Mouse (Mus musculus): ENCODE data around the gene Il17re. TPM values are rescaled to one million over a fixed set of nuclear protein-coding genes. Genes with fewer than 3 reads are reported as not detected.

The Il17re gene
- polyA plus RNA-seq, 1 experiment from 2014 or later: 16.2 TPM

DNA sequence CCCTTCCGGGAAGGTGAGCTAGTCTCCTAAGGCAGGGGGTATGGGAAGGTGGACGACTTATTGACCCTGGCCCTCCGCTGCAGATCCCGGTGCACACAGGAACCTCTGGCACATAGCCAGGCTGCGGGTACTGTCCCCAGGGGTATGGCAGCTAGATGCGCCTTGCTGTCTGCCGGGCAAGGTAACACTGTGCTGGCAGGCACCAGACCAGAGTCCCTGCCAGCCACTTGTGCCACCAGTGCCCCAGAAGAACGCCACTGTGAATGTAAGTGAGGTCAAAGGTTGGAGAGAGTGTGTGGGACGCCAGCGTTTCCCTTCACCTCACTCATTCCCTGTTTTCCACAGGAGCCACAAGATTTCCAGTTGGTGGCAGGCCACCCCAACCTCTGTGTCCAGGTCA lies 20.6 kb downstream of the Il17re start:
- no peak for ATAC-seq
- DNase-seq (ENCODE audit: low spot score): no peak
- Histone ChIP-seq H3K27me3 (replicated peaks; ENCODE audit: insufficient read depth, low read length) (no peaks in the 10 kb centered on the region), H3K27ac (ENCODE audit: low read length) (no peak overlapping the region), H3K4me3 (ENCODE audit: low read depth, low read length) (no peak overlapping the region), H3K36me3 (ENCODE audit: insufficient read depth, low read length) (no peaks in the 10 kb centered on the region), H3K4me1 (ENCODE audit: insufficient read depth, low read depth, low read length) (no peaks in the 10 kb centered on the region; the same call in 1 of the 2 replicates), H3K9ac (replicated peaks; ENCODE audit: low read depth) (no peak overlapping the region), H3K4me2 (replicated peaks; ENCODE audit: low read depth, low read length) (no peak overlapping the region), H3K9me3 (ENCODE audit: low read length) (no peaks in the 10 kb centered on the region)
- TF ChIP-seq EP300 (IDR thresholded peaks at IDR 0.05): no peak
- TF ChIP-seq CTCF (IDR thresholded peaks at IDR 0.05): no peak
- WGBS: 79% methylated on average over 10 of the region's 10 CpGs

DNA sequence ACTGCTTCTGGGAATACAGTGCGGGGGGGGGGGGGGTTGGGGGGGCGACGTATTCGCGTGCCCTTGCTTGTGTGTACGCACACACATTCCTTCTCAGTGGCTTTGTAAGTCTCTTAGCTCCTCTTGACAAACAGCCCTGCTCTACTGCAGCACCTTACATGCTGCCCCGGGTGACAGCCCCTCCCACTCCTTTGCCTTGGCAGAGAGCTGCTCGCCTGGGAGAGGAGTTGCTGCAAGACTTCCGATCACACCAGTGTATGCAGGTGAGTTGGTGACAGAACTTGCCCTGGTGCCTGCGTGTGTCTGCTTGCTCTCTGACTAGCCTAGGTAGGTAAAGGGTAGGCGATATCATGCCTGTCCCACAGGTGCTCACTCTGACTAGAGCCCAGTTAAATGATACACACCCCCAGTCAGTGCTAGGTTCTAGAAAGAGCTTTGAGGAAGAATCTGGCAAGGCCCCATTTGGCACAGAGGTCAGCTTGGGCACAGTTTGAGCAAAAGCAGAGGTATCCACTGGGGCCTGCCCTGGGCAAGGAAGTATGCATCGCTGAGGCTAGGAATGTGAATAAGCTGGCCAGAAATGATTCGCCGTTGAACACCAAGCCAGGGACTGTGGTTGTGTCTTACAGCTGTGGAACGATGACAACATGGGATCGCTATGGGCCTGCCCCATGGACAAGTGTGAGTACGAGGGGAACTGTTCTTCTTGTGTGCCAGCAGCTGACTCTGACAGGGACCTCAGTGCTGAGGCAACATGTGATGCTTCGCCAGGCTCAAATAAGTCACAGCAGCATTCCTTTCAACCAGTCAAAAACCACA lies 22.5 kb downstream of the Il17re start:
- ATAC-seq (peak; percentile 20), DNase-seq (ENCODE audit: low spot score) (peak; percentile 71)
- Histone ChIP-seq H3K4me2 (replicated peaks; ENCODE audit: low read depth, low read length) (no peak overlapping the region), H3K36me3 (ENCODE audit: insufficient read depth, low read length) (no peaks in the 10 kb centered on the region), H3K27me3 (replicated peaks; ENCODE audit: insufficient read depth, low read length) (no peaks in the 10 kb centered on the region), H3K27ac (ENCODE audit: low read length) (no peak overlapping the region), H3K9ac (replicated peaks; ENCODE audit: low read depth) (no peak overlapping the region), H3K4me1 (ENCODE audit: insufficient read depth, low read depth, low read length) (no peaks in the 10 kb centered on the region; the same call in 1 of the 2 replicates), H3K4me3 (ENCODE audit: low read depth, low read length) (no peak overlapping the region), H3K9me3 (ENCODE audit: low read length) (no peaks in the 10 kb centered on the region)
- no peak for TF ChIP-seq CTCF (IDR thresholded peaks at IDR 0.05)
- TF ChIP-seq EP300 (IDR thresholded peaks at IDR 0.05): no peak
- WGBS: 52% methylated on average over 18 of the region's 18 CpGs

DNA sequence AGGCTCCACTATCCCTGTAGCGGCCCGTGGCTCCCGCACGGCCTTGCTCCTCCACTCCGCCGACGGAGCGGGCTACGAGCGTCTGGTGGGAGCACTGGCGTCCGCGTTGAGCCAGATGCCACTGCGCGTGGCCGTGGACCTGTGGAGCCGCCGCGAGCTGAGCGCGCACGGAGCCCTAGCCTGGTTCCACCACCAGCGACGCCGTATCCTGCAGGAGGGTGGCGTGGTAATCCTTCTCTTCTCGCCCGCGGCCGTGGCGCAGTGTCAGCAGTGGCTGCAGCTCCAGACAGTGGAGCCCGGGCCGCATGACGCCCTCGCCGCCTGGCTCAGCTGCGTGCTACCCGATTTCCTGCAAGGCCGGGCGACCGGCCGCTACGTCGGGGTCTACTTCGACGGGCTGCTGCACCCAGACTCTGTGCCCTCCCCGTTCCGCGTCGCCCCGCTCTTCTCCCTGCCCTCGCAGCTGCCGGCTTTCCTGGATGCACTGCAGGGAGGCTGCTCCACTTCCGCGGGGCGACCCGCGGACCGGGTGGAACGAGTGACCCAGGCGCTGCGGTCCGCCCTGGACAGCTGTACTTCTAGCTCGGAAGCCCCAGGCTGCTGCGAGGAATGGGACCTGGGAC lies 24.3 kb downstream of the Il17re start:
- Histone ChIP-seq H3K4me1 (ENCODE audit: insufficient read depth, low read depth, low read length) (no peaks in the 10 kb centered on the region; the same call in 1 of the 2 replicates), H3K27ac (ENCODE audit: low read length) (peak overlapping the region; percentile 80), H3K4me2 (replicated peaks; ENCODE audit: low read depth, low read length) (peak overlapping the region; percentile 68), H3K36me3 (ENCODE audit: insufficient read depth, low read length) (no peaks in the 10 kb centered on the region), H3K9ac (replicated peaks; ENCODE audit: low read depth) (peak overlapping the region; percentile 29; the same call in 1 of the 2 replicates), H3K9me3 (ENCODE audit: low read length) (no peaks in the 10 kb centered on the region), H3K27me3 (replicated peaks; ENCODE audit: insufficient read depth, low read length) (no peaks in the 10 kb centered on the region), H3K4me3 (ENCODE audit: low read depth, low read length) (peak overlapping the region; percentile 49)
- ATAC-seq (peak; percentile 54), DNase-seq (ENCODE audit: low spot score) (no peak)
- TF ChIP-seq CTCF (IDR thresholded peaks at IDR 0.05) (peak; percentile 38; the same call in 1 of the 2 replicates), EP300 (IDR thresholded peaks at IDR 0.05) (no peak)
- 4% methylated on average over 53 of the region's 65 CpGs for WGBS

DNA sequence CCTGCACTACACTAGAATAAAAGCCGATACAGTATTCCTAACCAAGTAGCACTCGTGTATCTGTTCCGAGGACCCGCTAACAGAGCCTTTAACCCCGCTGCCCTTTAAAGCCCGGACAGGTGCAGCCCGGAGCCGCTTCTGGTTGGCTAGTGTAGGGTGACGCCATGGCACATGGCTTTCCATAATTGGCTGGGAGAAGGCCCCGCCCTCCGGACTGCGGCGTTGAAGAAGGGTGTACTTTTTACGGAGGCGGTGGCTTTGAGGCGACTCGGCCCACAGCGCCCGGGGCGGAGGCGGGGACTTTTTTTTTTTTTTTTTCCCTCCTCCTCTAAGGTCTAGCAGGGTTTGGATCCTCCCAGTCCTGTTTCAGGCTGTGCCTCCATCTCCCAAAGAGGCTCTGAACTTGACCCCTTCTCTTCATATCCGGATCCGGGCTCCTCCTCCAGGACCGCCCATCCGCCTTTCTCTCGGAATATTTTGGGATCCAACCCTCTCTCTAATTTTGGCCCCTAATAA lies 24.9 kb downstream of the Il17re start, which contains the start of gene Creld1:
Gene Creld1 (plus strand): TSS at position 198 of the 516 bp plus-strand sequence.
- peak; percentile 95 for ATAC-seq

DNA sequence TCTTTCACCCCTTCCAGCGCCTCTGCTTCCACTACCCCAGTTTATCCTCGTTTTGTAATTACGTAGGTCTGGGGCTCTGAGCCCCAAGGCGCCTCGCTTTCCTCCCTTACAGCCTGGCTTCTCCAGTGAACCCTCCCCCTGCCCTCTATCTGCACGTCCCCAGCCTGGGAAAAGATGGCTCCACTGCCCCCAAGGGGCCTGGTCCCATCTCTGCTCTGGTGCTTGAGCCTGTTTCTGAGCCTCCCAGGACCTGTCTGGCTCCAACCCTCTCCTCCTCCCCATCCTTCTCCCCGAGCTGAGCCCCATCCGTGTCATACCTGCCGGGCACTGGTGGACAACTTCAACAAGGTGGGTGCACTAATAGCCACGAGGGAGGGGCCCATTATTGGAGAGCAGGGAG lies 25.4 kb downstream of the Il17re start:
- no peaks in the 10 kb centered on the region; the same call in 1 of the 2 replicates for H3K4me1 ChIP-seq (ENCODE audit: insufficient read depth, low read depth, low read length)
- TF ChIP-seq EP300 (IDR thresholded peaks at IDR 0.05): no peak
- peak; percentile 29 for TF ChIP-seq CTCF (IDR thresholded peaks at IDR 0.05)
- ATAC-seq (0 out of 2 replicates have a peak, but pooled peaks have one; percentile 5), DNase-seq (ENCODE audit: low spot score) (peak; percentile 23)
- H3K27me3 ChIP-seq (replicated peaks; ENCODE audit: insufficient read depth, low read length): no peaks in the 10 kb centered on the region
- no peaks in the 10 kb centered on the region for H3K36me3 ChIP-seq (ENCODE audit: insufficient read depth, low read length)
- peak overlapping the region; percentile 37 for H3K9ac ChIP-seq (replicated peaks; ENCODE audit: low read depth)
- WGBS: 10% methylated on average over 10 of the region's 10 CpGs
- no peaks in the 10 kb centered on the region for H3K9me3 ChIP-seq (ENCODE audit: low read length)
- peak overlapping the region; percentile 52 for H3K27ac ChIP-seq (ENCODE audit: low read length)
- H3K4me2 ChIP-seq (replicated peaks; ENCODE audit: low read depth, low read length): peak overlapping the region; percentile 68
- H3K4me3 ChIP-seq (ENCODE audit: low read depth, low read length): peak overlapping the region; percentile 49

More for the DNA sequence above, 24.9 kb downstream of the Il17re start, which contains the start of gene Creld1:
- Histone ChIP-seq H3K4me3 (ENCODE audit: low read depth, low read length) (peak within 1 kb of the TSS; percentile 49), H3K27me3 (replicated peaks; ENCODE audit: insufficient read depth, low read length) (no peaks in the 10 kb centered on the region), H3K9ac (replicated peaks; ENCODE audit: low read depth) (peak within 1 kb of the TSS; percentile 37), H3K27ac (ENCODE audit: low read length) (peak within 1 kb of the TSS; percentile 80), H3K9me3 (ENCODE audit: low read length) (no peaks in the 10 kb centered on the region), H3K36me3 (ENCODE audit: insufficient read depth, low read length) (no peaks in the 10 kb centered on the region), H3K4me2 (replicated peaks; ENCODE audit: low read depth, low read length) (peak within 1 kb of the TSS; percentile 68), H3K4me1 (ENCODE audit: insufficient read depth, low read depth, low read length) (no peaks in the 10 kb centered on the region; the same call in 1 of the 2 replicates)
- WGBS: under 1% methylated on average over 26 of the region's 26 CpGs
- peak; percentile 97 for DNase-seq (ENCODE audit: low spot score)
- TF ChIP-seq EP300 (IDR thresholded peaks at IDR 0.05): no peak; the same call in 1 of the 2 replicates
- TF ChIP-seq CTCF (IDR thresholded peaks at IDR 0.05): no peak

DNA sequence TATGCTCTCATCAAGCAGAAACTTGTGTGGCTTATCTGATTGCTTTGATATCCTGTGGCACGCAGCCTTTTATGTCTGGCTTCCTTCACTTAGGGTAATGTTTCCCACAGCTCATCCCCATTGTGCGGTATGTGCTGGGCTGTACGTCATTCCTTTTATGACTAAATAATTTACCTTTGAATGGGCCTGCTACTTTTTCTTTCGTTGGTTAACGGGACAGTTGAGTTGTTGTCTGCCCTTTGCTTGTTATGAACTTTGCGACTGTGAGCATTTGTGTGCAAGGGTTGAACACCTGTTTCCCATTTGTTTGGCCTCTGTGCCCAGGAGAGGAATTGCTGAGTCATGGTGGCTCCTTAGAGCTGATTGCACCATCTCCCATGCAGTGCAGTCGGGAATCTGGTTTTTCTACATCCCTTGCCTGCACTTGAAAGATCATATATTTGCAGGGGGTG lies 28.9 kb downstream of the Il17re start:
- Histone ChIP-seq H3K36me3 (ENCODE audit: insufficient read depth, low read length) (peaks cover 4% of the 10 kb centered on the region; the same call in 1 of the 2 replicates), H3K9me3 (ENCODE audit: low read length) (no peaks in the 10 kb centered on the region), H3K9ac (replicated peaks; ENCODE audit: low read depth) (no peak overlapping the region), H3K4me3 (ENCODE audit: low read depth, low read length) (no peak overlapping the region), H3K4me2 (replicated peaks; ENCODE audit: low read depth, low read length) (no peak overlapping the region), H3K27ac (ENCODE audit: low read length) (peak overlapping the region; percentile 62; the same call in 1 of the 2 replicates), H3K4me1 (ENCODE audit: insufficient read depth, low read depth, low read length) (no peaks in the 10 kb centered on the region; the same call in 1 of the 2 replicates), H3K27me3 (replicated peaks; ENCODE audit: insufficient read depth, low read length) (no peaks in the 10 kb centered on the region)
- whole genome bisulfite sequencing: 36% methylated on average over 7 of the region's 7 CpGs
- no peak for TF ChIP-seq CTCF (IDR thresholded peaks at IDR 0.05)
- no peak for TF ChIP-seq EP300 (IDR thresholded peaks at IDR 0.05)
- peak; percentile 25; the same call in 1 of the 2 replicates for ATAC-seq
- peak; percentile 91 for DNase-seq (ENCODE audit: low spot score)
